Mouse (Mus musculus) A20 (cell line): ENCODE measurements around the gene Cpsf3.

Source experiments
- DNase-seq: peaks from one replicate; pipeline ENCODE4 v3.0.0-alpha.2; 2011; ENCODE audit warnings: low read depth, low spot score

Cpsf3 gene

GRCm38 (mm10) chr12:21288716-21289395, 3.7 kb downstream of the Cpsf3 start:
- no peak for DNase-seq

- DNase-seq: no peak
These were observed 4.5 kb downstream of the Cpsf3 start for GRCm38 (mm10) chr12:21289651-21290050.

GRCm38 (mm10) chr12:21298856-21299255, 13.7 kb downstream of the Cpsf3 start:
- no peak for DNase-seq

GRCm38 (mm10) chr12:21301324-21301723, 16.1 kb downstream of the Cpsf3 start:
- DNase-seq: no peak

- no peak for DNase-seq
These were observed 16.7 kb downstream of the Cpsf3 start for GRCm38 (mm10) chr12:21301932-21302331.

- no peak for DNase-seq
These were observed 17.2 kb downstream of the Cpsf3 start for GRCm38 (mm10) chr12:21302361-21302783.

GRCm38 (mm10) chr12:21305741-21306140, 20.6 kb downstream of the Cpsf3 start:
- DNase-seq: no peak

GRCm38 (mm10) chr12:21306721-21307120, 21.5 kb downstream of the Cpsf3 start:
- no peak for DNase-seq

- peak; percentile 71 for DNase-seq
These were observed 27.0 kb downstream of the Cpsf3 start for GRCm38 (mm10) chr12:21312201-21312600.

GRCm38 (mm10) chr12:21315923-21316868, 31.0 kb downstream of the Cpsf3 start, which contains the start of gene Iah1:
TSS of gene Iah1 (plus strand) at chr12:21316389.
- DNase-seq: peak; percentile 93

GRCm38 (mm10) chr12:21316869-21317265, 31.7 kb downstream of the Cpsf3 start:
- DNase-seq: no peak

- DNase-seq: peak; percentile 84
These were observed 33.1 kb downstream of the Cpsf3 start for GRCm38 (mm10) chr12:21318143-21318895.

- peak; percentile 79 for DNase-seq
These were observed 35.1 kb downstream of the Cpsf3 start for GRCm38 (mm10) chr12:21320317-21320716.

GRCm38 (mm10) chr12:21321170-21321569, 36.0 kb downstream of the Cpsf3 start:
- no peak for DNase-seq

- DNase-seq: no peak
These were observed 37.1 kb downstream of the Cpsf3 start for GRCm38 (mm10) chr12:21322296-21322695.

GRCm38 (mm10) chr12:21322856-21323255, 37.7 kb downstream of the Cpsf3 start:
- no peak for DNase-seq

GRCm38 (mm10) chr12:21324101-21324500, 38.9 kb downstream of the Cpsf3 start:
- no peak for DNase-seq

- DNase-seq: no peak
These were observed 40.1 kb downstream of the Cpsf3 start for GRCm38 (mm10) chr12:21325266-21325665.

GRCm38 (mm10) chr12:21326325-21326724, 41.1 kb downstream of the Cpsf3 start:
- DNase-seq: no peak

GRCm38 (mm10) chr12:21329661-21330400, 44.6 kb downstream of the Cpsf3 start:
- no peak for DNase-seq

- no peak for DNase-seq
These were observed 45.9 kb downstream of the Cpsf3 start for GRCm38 (mm10) chr12:21330961-21331576.
